Mouse (Mus musculus): ENCODE results near the gene Spata1. TPM values are rescaled to one million over a fixed set of nuclear protein-coding genes. Genes with fewer than 3 reads are reported as not detected.
"Not testable (repeated sequence)": the region's sequence is repeated elsewhere in the genome, so short reads cannot be mapped to it uniquely, and the experiment has no call there.

Spata1 gene
- total RNA-seq, 2 experiments from 2014 or later = 2.2 to 4.5 TPM

- DNase-seq = no peak
These were observed 48.2 kb downstream of the Spata1 start for GRCm38 (mm10) chr3:146451375-146451774.

GRCm38 (mm10) chr3:146450371-146450841, 49.1 kb downstream of the Spata1 start:
- peak; percentile 96 for DNase-seq

GRCm38 (mm10) chr3:146449745-146450250, 49.8 kb downstream of the Spata1 start, which contains the start of gene Ctbs:
TSS of gene Ctbs (plus strand) at chr3:146449795.
- no peak for DNase-seq

GRCm38 (mm10) chr3:146448969-146449368, 50.6 kb downstream of the Spata1 start:
- no peak for DNase-seq

GRCm38 (mm10) chr3:146448372-146448771, 51.2 kb downstream of the Spata1 start:
- no peak for DNase-seq

- no peak for DNase-seq
These were observed 52.0 kb downstream of the Spata1 start for GRCm38 (mm10) chr3:146447598-146447997.

GRCm38 (mm10) chr3:146447156-146447555, 52.4 kb downstream of the Spata1 start:
- DNase-seq = no peak

GRCm38 (mm10) chr3:146444880-146445279, 54.7 kb downstream of the Spata1 start:
- no peak for DNase-seq

- DNase-seq = no peak
These were observed 56.2 kb downstream of the Spata1 start for GRCm38 (mm10) chr3:146443380-146443779.

GRCm38 (mm10) chr3:146442936-146443335, 56.6 kb downstream of the Spata1 start:
- no peak for DNase-seq

GRCm38 (mm10) chr3:146442484-146442883, 57.1 kb downstream of the Spata1 start:
- DNase-seq = no peak

GRCm38 (mm10) chr3:146440422-146440821, 59.1 kb downstream of the Spata1 start:
- no peak for DNase-seq

- no peak for DNase-seq
These were observed 59.5 kb downstream of the Spata1 start for GRCm38 (mm10) chr3:146440011-146440410.

- no peak for DNase-seq
These were observed 63.4 kb downstream of the Spata1 start for GRCm38 (mm10) chr3:146436114-146436513.

GRCm38 (mm10) chr3:146435533-146435932, 64.0 kb downstream of the Spata1 start:
- DNase-seq = no peak

GRCm38 (mm10) chr3:146434686-146435085, 64.9 kb downstream of the Spata1 start:
- DNase-seq = no peak

GRCm38 (mm10) chr3:146433681-146434350, 65.7 kb downstream of the Spata1 start:
- no peak for DNase-seq

GRCm38 (mm10) chr3:146433063-146433462, 66.5 kb downstream of the Spata1 start:
- DNase-seq = not testable (repeated sequence)

- no peak for DNase-seq
These were observed 73.1 kb downstream of the Spata1 start for GRCm38 (mm10) chr3:146426489-146426888.

GRCm38 (mm10) chr3:146425902-146426301, 73.7 kb downstream of the Spata1 start:
- DNase-seq = no peak

- no peak for DNase-seq
These were observed 75.2 kb downstream of the Spata1 start for GRCm38 (mm10) chr3:146424306-146424900.

GRCm38 (mm10) chr3:146423710-146424109, 75.8 kb downstream of the Spata1 start:
- no peak for DNase-seq

GRCm38 (mm10) chr3:146421787-146422186, 77.8 kb downstream of the Spata1 start:
- DNase-seq = no peak

All from adrenal gland, postnatal 10 days (tissue).